Mouse (Mus musculus) neural tube, embryonic 11.5 days (tissue): ENCODE results near the gene Isg20l2. TPM values are rescaled to one million over a fixed set of nuclear protein-coding genes. Genes with fewer than 3 reads are reported as not detected.

Source experiments
- ATAC-seq: fragments of 200-750 bp; cut with Nextera tagmentation; 2 replicates; pipeline ENCODE4 v1.8.0; 2017; ENCODE audit warnings: moderate number of reproducible peaks, mild to moderate bottlenecking, moderate TSS enrichment, moderate library complexity; ENCODE audit not compliant: insufficient read depth, low FRiP score, low TSS enrichment
- DNase-seq: peaks from one replicate; pipeline ENCODE4 v3.0.0-alpha.2; 2015; ENCODE audit warnings: low spot score
- H3K27ac ChIP-seq: fragments of 300-500 bp; sonication (generic); 2 replicates; pipeline ENCODE4 v1.5.1; 2014; ENCODE audit warnings: low read depth, mild to moderate bottlenecking, low read length
- H3K27me3 ChIP-seq: fragments of 300-500 bp; sonication (generic); 2 replicates; pipeline ENCODE4 v1.6.1; 2014; ENCODE audit warnings: mild to moderate bottlenecking, low read length, mixed read lengths; ENCODE audit not compliant: control insufficient read depth, insufficient read depth
- H3K36me3 ChIP-seq: fragments of 300-500 bp; sonication (generic); 2 replicates; pipeline ENCODE4 v1.6.1; 2014; ENCODE audit warnings: mild to moderate bottlenecking, low read length, moderate library complexity, mixed read lengths; ENCODE audit not compliant: control insufficient read depth, insufficient read depth
- H3K4me1 ChIP-seq: fragments of 300-500 bp; sonication (generic); 2 replicates; pipeline ENCODE4 v1.6.1; 2014; ENCODE audit warnings: low read length, mixed read lengths; ENCODE audit not compliant: control insufficient read depth, insufficient read depth
- H3K4me2 ChIP-seq: fragments of 300-500 bp; sonication (generic); 2 replicates; pipeline ENCODE4 v1.6.1; 2014; ENCODE audit warnings: low read depth, mild to moderate bottlenecking, moderate library complexity
- H3K4me3 ChIP-seq: fragments of 300-500 bp; sonication (generic); 2 replicates; pipeline ENCODE4 v1.5.1; 2014; ENCODE audit warnings: low read depth, low read length
- H3K9ac ChIP-seq: fragments of 300-500 bp; sonication (generic); 2 replicates; pipeline ENCODE4 v1.6.1; 2014; ENCODE audit warnings: mild to moderate bottlenecking, low read length
- H3K9me3 ChIP-seq: fragments of 300-500 bp; sonication (generic); 2 replicates; pipeline ENCODE4 v1.6.1; 2016; ENCODE audit warnings: low read length; ENCODE audit not compliant: control insufficient read depth
- WGBS: fragments of 180-500 bp; shearing (Covaris S2); extraction: QIAGEN DNeasy Blood & Tissue Kit; methylation state at CpG from one replicate; pipeline ENCODE4 v1.1.7; 2014; 5-methylcytosine and 5-hydroxymethylcytosine counted together
- polyA plus RNA-seq: library from polyadenylated mRNA; unstranded; fragments of >200 nt; fragmentation: Nextera tagmentation; extraction: Ambion mirVana; gene quantifications from 2 replicates; pipeline ENCODE4 v1.2.1, GENCODE M21; 2014

The Isg20l2 gene
- polyA plus RNA-seq, 1 experiment from 2014 or later: 52.3 TPM

DNA sequence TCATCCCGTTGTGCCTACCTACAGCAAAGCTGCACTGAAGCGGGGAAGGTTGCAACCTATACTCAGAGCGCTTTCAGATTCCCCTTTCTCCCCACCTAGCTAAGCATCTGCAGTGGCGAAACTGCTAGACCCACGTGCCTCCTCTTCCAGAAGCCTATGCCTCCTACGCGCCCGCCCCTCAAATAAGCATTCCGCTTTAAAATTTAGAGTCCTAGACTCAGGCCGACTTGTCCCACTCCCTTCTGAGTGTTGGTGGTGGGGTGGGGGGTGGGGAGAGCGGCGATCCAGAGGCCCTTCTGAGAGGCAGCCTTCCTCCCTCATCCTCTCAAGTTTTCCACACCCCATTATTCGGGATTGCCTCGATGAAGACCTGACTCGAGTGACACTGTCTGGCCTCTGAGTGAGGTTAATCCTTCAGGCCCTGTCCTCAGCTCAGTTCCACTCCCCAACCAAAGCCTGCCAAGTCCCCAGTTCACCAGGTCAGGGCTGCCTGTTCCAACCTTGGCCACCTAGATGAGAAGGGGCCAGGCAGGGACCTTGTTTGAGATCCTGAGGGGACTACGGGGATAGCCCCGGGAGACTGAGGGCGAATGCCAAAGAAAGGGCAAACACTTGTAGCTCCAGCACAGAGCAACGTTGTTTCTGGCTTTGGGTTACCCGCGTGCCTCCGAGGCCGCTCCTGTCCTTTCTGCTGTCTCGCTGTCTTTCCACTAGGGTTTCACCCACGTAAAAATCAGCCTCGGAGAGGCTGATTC lies 17.1 kb downstream of the Isg20l2 start:
- Histone ChIP-seq H3K36me3 (peaks cover 4% of the 10 kb centered on the region), H3K27me3 (no peaks in the 10 kb centered on the region), H3K9ac (peak overlapping the region; percentile 51), H3K4me2 (peak overlapping the region; percentile 86), H3K27ac (peak overlapping the region; percentile 77), H3K9me3 (no peaks in the 10 kb centered on the region), H3K4me3 (peak overlapping the region; percentile 70), H3K4me1 (peaks cover 64% of the 10 kb centered on the region)
- DNase-seq (peak; percentile 58), ATAC-seq (no peak)
- WGBS: under 1% methylated on average over 26 of the region's 26 CpGs

DNA sequence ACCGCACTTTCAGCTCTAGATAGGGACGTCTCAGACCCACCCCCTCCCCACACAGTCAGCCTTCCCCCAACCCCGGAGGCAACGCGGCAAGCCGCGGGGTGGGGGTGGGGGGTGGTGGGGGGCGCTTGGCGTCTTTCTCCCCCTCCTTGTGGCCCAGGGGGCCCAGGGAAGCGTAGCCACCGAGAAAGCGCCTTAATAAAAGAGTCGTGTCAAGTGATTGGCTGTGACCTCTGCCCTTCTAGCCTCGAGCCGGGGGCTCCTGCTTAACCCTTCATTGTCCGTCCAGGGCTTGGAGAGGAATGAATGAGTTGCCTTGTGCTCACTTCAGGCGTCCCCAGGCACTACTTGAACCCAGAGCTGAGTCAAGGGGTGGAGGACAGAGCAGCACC lies 17.7 kb downstream of the Isg20l2 start:
- DNase-seq (peak; percentile 81), ATAC-seq (peak; percentile 33; the same call in 1 of the 2 replicates)
- 0% methylated on average over 13 of the region's 17 CpGs for WGBS
- Histone ChIP-seq H3K27me3 (no peaks in the 10 kb centered on the region), H3K4me2 (peak overlapping the region; percentile 86), H3K4me1 (peaks cover 69% of the 10 kb centered on the region), H3K9me3 (no peaks in the 10 kb centered on the region), H3K9ac (peak overlapping the region; percentile 51), H3K4me3 (peak overlapping the region; percentile 70), H3K36me3 (no peaks in the 10 kb centered on the region; the same call in none of the 2 replicates), H3K27ac (peak overlapping the region; percentile 77)

DNA sequence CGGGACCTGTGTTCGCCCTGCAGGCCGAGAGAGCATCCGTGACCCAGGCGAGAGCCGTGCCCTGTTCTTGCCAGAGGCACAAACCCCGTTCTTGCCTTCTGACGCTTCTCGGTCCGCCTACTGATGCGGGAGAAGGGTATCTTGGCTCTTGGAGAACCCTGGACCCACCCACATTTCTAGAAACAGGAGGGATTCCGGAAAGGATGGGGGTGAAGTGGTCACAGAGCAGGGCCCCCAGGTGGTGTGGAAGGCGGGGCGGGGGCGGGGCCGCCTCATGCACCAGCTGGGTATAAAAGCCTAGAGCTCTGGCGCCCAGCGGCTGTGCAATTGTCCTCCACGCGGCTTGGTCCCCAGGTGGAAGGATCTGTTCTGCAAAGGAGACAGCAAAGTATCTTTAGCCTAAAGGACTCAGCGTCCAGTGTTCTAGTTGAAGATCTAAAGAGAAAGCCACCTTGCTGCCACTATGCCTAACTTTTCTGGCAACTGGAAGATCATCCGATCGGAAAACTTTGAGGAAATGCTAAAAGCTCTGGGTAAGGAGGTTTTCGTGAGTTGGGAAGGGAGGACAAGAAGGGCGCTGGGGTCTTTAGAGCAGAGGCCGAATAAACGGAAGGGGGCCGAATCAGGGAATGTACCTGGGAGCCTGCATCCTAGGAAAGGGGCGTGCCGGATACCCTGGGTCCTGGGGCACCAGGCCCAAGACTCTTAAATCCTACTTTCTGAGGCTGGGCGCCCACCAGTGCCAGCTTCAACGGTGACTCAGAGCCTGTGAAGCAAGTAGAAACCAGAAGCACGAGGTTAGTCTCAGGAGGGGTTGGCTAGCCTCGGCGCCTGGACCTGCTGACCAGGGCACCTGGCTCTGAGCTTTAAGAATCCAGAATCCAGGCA lies 18.5 kb downstream of the Isg20l2 start, which contains the start of gene Crabp2:
Crabp2 (plus strand) TSS at position 289 of the 888 bp plus-strand sequence.
- Histone ChIP-seq H3K4me1 (peaks cover 72% of the 10 kb centered on the region), H3K9ac (peak within 1 kb of the TSS; percentile 51), H3K4me3 (peak within 1 kb of the TSS; percentile 70), H3K27me3 (no peaks in the 10 kb centered on the region), H3K36me3 (no peaks in the 10 kb centered on the region), H3K4me2 (peak within 1 kb of the TSS; percentile 86), H3K9me3 (no peaks in the 10 kb centered on the region), H3K27ac (peak within 1 kb of the TSS; percentile 77)
- under 1% methylated on average over 35 of the region's 35 CpGs for WGBS
- DNase-seq (peak; percentile 80), ATAC-seq (peak; percentile 43; the same call in 1 of the 2 replicates)

DNA sequence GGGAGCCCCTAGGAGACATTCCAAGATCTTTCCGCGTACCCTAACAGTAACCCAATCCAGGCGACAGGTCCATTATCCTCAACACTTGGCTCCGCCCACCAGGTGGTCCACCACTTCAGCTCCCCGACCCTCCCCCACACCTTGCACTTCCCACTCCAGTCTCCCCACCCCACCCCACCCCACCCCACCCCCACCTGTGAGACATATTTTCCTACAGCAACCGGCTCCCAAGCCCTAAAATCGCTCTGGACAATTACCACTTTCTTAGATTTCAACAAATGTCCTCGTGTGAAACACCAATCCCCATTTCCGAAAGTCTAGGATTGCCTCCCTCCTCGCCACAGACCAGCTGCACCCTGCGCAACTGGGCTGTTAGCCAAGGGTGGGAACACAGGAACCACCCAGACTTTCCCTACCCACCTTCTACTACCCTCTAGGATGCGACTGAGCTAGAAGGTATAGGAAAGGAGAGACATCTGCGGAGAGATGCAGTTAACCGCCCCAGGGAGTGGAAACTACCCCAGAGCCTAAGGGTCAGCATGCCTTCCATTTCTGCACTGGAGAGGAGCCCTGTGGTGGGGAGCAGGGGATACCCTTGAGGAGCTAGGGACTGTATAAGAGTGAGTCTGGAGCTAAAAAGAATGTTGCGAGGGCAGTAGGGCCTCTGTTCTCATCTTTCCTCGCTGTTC lies 19.3 kb downstream of the Isg20l2 start:
- Histone ChIP-seq H3K27me3 (no peaks in the 10 kb centered on the region), H3K9me3 (no peaks in the 10 kb centered on the region), H3K9ac (peak overlapping the region; percentile 44), H3K36me3 (peaks cover 3% of the 10 kb centered on the region; the same call in 1 of the 2 replicates), H3K4me3 (peak overlapping the region; percentile 70), H3K4me2 (peak overlapping the region; percentile 86), H3K27ac (peak overlapping the region; percentile 77), H3K4me1 (peaks cover 70% of the 10 kb centered on the region)
- ATAC-seq: no peak
- DNase-seq: peak; percentile 57
- WGBS: 2% methylated on average over 16 of the region's 16 CpGs

DNA sequence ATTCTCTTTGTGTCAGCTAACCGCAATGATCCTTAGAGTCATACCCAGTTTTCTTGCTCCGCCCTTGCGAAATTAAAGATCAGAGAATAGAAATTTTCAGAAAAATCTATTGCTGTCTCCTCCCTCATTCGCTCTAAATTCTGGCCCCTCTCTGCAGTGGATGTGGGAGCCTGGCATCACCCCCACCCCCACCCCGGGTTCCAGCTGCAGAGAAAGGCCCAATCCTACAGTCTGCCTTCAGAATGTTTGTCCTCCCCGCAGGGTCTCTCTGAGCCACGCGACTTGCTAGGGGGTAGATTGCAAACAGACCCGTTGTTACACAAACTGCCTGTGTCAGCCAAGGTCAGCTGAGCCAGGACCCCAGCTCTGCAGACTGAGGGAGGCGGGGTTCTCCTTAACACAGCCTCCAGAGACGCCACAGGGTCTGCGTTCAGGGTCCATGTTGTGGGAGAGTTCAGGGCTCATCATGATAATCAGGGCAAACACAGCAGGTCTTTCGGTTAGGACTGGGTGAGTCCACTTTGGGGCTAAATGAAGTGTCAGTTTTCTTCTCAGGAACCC lies 19.9 kb downstream of the Isg20l2 start:
- Histone ChIP-seq H3K4me1 (peaks cover 63% of the 10 kb centered on the region), H3K36me3 (peaks cover 3% of the 10 kb centered on the region; the same call in 1 of the 2 replicates), H3K4me2 (peak overlapping the region; percentile 86), H3K4me3 (peak overlapping the region; percentile 70), H3K9me3 (no peaks in the 10 kb centered on the region), H3K27ac (peak overlapping the region; percentile 77), H3K27me3 (no peaks in the 10 kb centered on the region), H3K9ac (peak overlapping the region; percentile 44)
- peak; percentile 54 for DNase-seq
- ATAC-seq: no peak
- WGBS: 1% methylated on average over 13 of the region's 13 CpGs

DNA sequence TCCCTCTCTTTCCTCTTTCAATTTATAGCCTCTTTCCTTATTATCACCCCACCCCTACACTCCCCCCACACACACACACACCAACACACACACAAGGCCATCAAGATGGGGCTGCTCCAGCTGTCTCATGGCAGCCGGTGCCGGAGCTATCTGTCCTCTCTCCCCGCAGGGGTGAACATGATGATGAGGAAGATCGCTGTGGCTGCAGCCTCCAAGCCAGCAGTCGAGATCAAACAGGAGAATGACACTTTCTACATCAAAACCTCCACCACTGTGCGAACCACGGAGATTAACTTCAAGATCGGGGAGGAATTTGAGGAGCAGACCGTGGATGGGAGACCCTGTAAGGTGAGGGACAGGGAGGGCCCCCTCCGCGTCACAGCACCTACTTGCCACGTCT lies 21.8 kb downstream of the Isg20l2 start:
- WGBS: 15% methylated on average over 12 of the region's 12 CpGs
- peaks cover 45% of the 10 kb centered on the region for H3K4me1 ChIP-seq

DNA sequence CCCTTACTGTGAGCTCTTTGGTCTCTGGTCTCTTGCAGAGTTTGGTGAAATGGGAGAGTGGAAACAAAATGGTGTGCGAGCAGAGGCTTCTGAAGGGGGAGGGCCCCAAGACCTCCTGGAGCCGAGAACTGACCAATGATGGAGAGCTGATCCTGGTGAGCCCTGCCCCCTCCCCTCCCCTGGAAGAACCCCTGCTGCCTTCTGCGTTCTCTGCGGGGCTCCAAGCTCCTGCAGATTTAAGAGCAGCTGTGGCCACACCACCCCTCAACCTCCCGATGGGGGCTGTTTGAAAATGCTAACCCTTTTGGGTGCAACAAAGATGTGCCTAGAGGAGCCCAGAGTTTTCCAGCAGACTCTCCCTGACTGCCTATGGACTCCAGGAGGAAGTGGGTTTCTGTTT lies 22.3 kb downstream of the Isg20l2 start:
- ATAC-seq: no peak
- H3K27ac ChIP-seq: peak overlapping the region; percentile 44; the same call in 1 of the 2 replicates

More for the DNA sequence above, 21.8 kb downstream of the Isg20l2 start:
- H3K9ac ChIP-seq: peak overlapping the region; percentile 53
- peaks cover 3% of the 10 kb centered on the region; the same call in 1 of the 2 replicates for H3K36me3 ChIP-seq
- H3K4me3 ChIP-seq: peak overlapping the region; percentile 24
- H3K27me3 ChIP-seq: no peaks in the 10 kb centered on the region
- DNase-seq: no peak
- no peak for ATAC-seq
- H3K27ac ChIP-seq: 0 out of 2 replicates have a peak overlapping the region, but pooled peaks have one; percentile 21
- H3K9me3 ChIP-seq: no peaks in the 10 kb centered on the region
- peak overlapping the region; percentile 86 for H3K4me2 ChIP-seq

DNA sequence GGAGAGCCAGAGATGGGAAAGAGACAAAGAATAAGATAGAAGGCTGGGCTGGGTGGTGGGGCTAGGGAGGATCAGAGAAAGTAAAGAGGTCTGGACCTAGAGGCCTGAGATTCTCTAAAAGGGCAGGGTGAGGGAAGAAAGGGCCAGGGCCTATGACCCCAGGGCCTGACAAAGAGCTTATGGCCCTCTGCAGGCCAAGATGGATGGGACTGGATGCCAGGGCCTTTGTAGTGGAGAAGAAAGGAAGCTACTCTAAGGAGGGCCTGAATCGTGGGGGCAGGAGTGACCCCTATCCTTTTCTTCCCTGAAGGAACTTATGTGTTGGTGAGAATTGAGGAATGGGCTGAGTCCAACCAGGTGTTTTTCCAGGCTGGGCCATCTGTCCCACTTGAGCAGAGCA lies 27.9 kb downstream of the Isg20l2 start:
- Histone ChIP-seq H3K36me3 (peaks cover 3% of the 10 kb centered on the region; the same call in 1 of the 2 replicates), H3K4me2 (no peak overlapping the region), H3K27me3 (no peaks in the 10 kb centered on the region), H3K9me3 (no peaks in the 10 kb centered on the region), H3K27ac (peak overlapping the region; percentile 53; the same call in 1 of the 2 replicates), H3K4me3 (no peak overlapping the region), H3K4me1 (peaks cover 29% of the 10 kb centered on the region), H3K9ac (peak overlapping the region; percentile 31)
- 6% methylated on average over 1 of the region's 1 CpGs for WGBS
- DNase-seq (no peak), ATAC-seq (no peak)

More for the DNA sequence above, 22.3 kb downstream of the Isg20l2 start:
- DNase-seq: peak; percentile 60
- Histone ChIP-seq H3K27me3 (no peaks in the 10 kb centered on the region), H3K36me3 (peaks cover 3% of the 10 kb centered on the region; the same call in 1 of the 2 replicates), H3K4me2 (peak overlapping the region; percentile 86), H3K9me3 (no peaks in the 10 kb centered on the region), H3K4me3 (peak overlapping the region; percentile 24; the same call in 1 of the 2 replicates), H3K4me1 (peaks cover 40% of the 10 kb centered on the region), H3K9ac (peak overlapping the region; percentile 53)
- WGBS: 7% methylated on average over 5 of the region's 5 CpGs
